Mouse (Mus musculus) cerebellum, postnatal 10 days (tissue): ENCODE measurements at regions not wholly inside any gene's neighbourhood (a gene's known extent, or its start where the extent isn't known, plus 50 kb on each side); places are given as distances from the start of the nearest gene placed in this dataset.
A peak's percentile ranks its signal among the peaks of the same experiment; 100 is the strongest.

Experiments used
- DNase-seq, 2 experiments: peaks; one replicate each; pipeline ENCODE4 v3.0.0; 2021; ENCODE audit warnings: mixed read lengths in 2 of 2

- no peak for DNase-seq
These were observed 141.4 kb downstream of the Irs2 start for GRCm38 (mm10) chr8:10866696-10867395.

GRCm38 (mm10) chr8:10865941-10866513, 142.2 kb downstream of the Irs2 start:
- DNase-seq, result no peak

GRCm38 (mm10) chr8:10865415-10865821, 142.8 kb downstream of the Irs2 start:
- DNase-seq, result no peak

- DNase-seq, result no peak
These were observed 145.8 kb downstream of the Irs2 start for GRCm38 (mm10) chr8:10862442-10862841.

GRCm38 (mm10) chr8:10860810-10861209, 147.4 kb downstream of the Irs2 start:
- no peak for DNase-seq

GRCm38 (mm10) chr8:10857874-10858273, 150.4 kb downstream of the Irs2 start:
- no peak for DNase-seq

GRCm38 (mm10) chr8:10856996-10857720, 151.1 kb downstream of the Irs2 start:
- DNase-seq, result no peak

GRCm38 (mm10) chr8:10855696-10856095, 152.6 kb downstream of the Irs2 start:
- DNase-seq, result no peak

GRCm38 (mm10) chr8:10855131-10855530, 153.1 kb downstream of the Irs2 start:
- DNase-seq, result no peak

GRCm38 (mm10) chr8:10854600-10854999, 153.7 kb downstream of the Irs2 start:
- DNase-seq, result no peak

GRCm38 (mm10) chr8:10853901-10854300, 154.4 kb downstream of the Irs2 start:
- no peak for DNase-seq

GRCm38 (mm10) chr8:10849916-10850315, 158.3 kb downstream of the Irs2 start:
- no peak for DNase-seq

GRCm38 (mm10) chr8:10845607-10846006, 162.7 kb downstream of the Irs2 start:
- DNase-seq, result no peak

- no peak for DNase-seq
These were observed 167.3 kb downstream of the Irs2 start for GRCm38 (mm10) chr8:10840853-10841531.

- DNase-seq, result no peak
These were observed 168.2 kb downstream of the Irs2 start for GRCm38 (mm10) chr8:10840044-10840443.

- DNase-seq, result no peak
These were observed 173.2 kb downstream of the Irs2 start for GRCm38 (mm10) chr8:10835054-10835453.

GRCm38 (mm10) chr8:10831864-10832263, 176.4 kb downstream of the Irs2 start:
- DNase-seq, result no peak

- DNase-seq, result no peak
These were observed 177.0 kb downstream of the Irs2 start for GRCm38 (mm10) chr8:10831277-10831676.

GRCm38 (mm10) chr8:10830835-10831234, 177.4 kb downstream of the Irs2 start:
- no peak for DNase-seq

GRCm38 (mm10) chr8:10828580-10828979, 179.7 kb downstream of the Irs2 start:
- DNase-seq, result no peak

- DNase-seq, result peak; percentile 52 to 67
These were observed 180.7 kb downstream of the Irs2 start for GRCm38 (mm10) chr8:10827560-10827959.

GRCm38 (mm10) chr8:10825981-10826380, 182.3 kb downstream of the Irs2 start:
- DNase-seq, result peak; percentile 16 to 29

GRCm38 (mm10) chr8:10825192-10825926, 182.9 kb downstream of the Irs2 start:
- DNase-seq, result peak in 1 of 2 experiments; percentile 16
